ENCODE assay signal across 23 mouse cellular contexts in the genomic region with DNA sequence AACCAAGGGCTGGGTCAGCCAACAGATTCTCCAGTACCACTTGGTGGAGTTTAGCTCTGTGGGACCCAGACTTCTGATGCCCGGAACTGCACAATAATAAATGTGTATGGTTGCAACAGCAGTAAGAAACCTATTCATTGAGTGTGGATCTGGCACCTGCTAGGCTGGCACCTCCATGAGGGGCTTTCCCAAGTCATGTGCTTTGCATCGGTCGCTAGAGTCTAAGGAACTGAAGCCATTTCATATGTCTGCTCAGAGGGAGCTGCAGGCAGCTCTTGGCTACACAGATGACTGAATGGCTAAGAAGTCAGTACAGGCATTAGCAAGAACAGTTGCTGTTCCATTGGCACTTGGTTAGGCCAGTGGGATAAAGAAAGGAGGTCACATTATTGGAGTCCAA.
DNase-seq lines count a peak whose midpoint lies in the region; ATAC-seq and TF ChIP-seq lines count a peak whose summit lies in the region.
"Had no signal": no experiment of that assay in that cellular context is flagged by ENCODE, and none has a peak within 500 bp of the region (broad histone marks: within the 10 kb centered on the region; RNA-seq: fewer than 3 reads in every experiment).

No protein-coding gene starts in this region.

- H3K4me2 ChIP-seq in CH12.LX (ENCODE audit: insufficient read depth, low read depth, poor library complexity, severe bottlenecking): 0 out of 2 replicates have a peak overlapping the region, but pooled peaks have one; percentile 1
- no peak overlapping the region for H3K4me2 ChIP-seq in forebrain, embryonic 16.5 days (ENCODE audit: low read length)

- no peak overlapping the region for H3K27ac ChIP-seq in CH12.LX (ENCODE audit: insufficient read depth, low read depth)
- H3K27ac ChIP-seq in forebrain, embryonic 16.5 days (ENCODE audit: low read length): no peak overlapping the region

- 96% methylated on average over 3 of the region's 3 CpGs for WGBS in forebrain, embryonic 16.5 days

- no peaks in the 10 kb centered on the region for H3K9me3 ChIP-seq in CH12.LX (replicated peaks; ENCODE audit: low read length)
- H3K9me3 ChIP-seq in forebrain, embryonic 16.5 days (ENCODE audit: control insufficient read depth, low read length): no peaks in the 10 kb centered on the region

- TF ChIP-seq RAD21 in CH12.LX (IDR thresholded peaks at IDR 0.05; ENCODE audit: low read depth, low read length): no peak; the same call in 1 of the 2 replicates

- no peak for ATAC-seq in forebrain, embryonic 16.5 days
- ATAC-seq: activated CD4-positive, CD25-positive, alpha-beta regulatory T cell, adult 4 months; CD4-positive, CD25-positive, alpha-beta regulatory T cell, adult 4 months; Patski had no signal

- H3K4me3 ChIP-seq in CH12.LX (replicated peaks in 1 of 3; ENCODE audit: low read depth in 2 of 3, low read length in 2 of 3, poor library complexity in 1 of 3): no peak overlapping the region
- H3K4me3 ChIP-seq in forebrain, embryonic 16.5 days (replicated peaks; ENCODE audit: low read length): no peak overlapping the region

- no peak for TF ChIP-seq CTCF in CH12.LX (conservative IDR thresholded peaks at IDR 0.05 in 1 of 2, IDR thresholded peaks at IDR 0.05 in 1 of 2; ENCODE audit: low read depth in 2 of 2, low read length in 2 of 2)

- TF ChIP-seq EP300 in CH12.LX (IDR thresholded peaks at IDR 0.05; ENCODE audit: low read length): no peak

- no peaks in the 10 kb centered on the region for H3K27me3 ChIP-seq in CH12.LX (replicated peaks)
- no peaks in the 10 kb centered on the region for H3K27me3 ChIP-seq in splenic B cell, adult 2 months (ENCODE audit: control insufficient read depth, insufficient read depth, low read length, poor library complexity, severe bottlenecking)
- H3K27me3 ChIP-seq in forebrain, embryonic 16.5 days (replicated peaks; ENCODE audit: control insufficient read depth, insufficient read depth, low read length): no peaks in the 10 kb centered on the region
- H3K27me3 ChIP-seq: Patski had no signal

- DNase-seq in A20 (ENCODE audit: low read depth, low spot score) (peak; percentile 54), CH12.LX (ENCODE audit: extremely low read depth) (peak; percentile 78)
- DNase-seq in B cell, adult 2 months: peak; percentile 8 to 11
- peak; percentile 31 for DNase-seq in splenic B cell, adult 2 months (ENCODE audit: low read depth, low spot score)
- DNase-seq in heart, postnatal 25 days (ENCODE audit: low spot score): no peak
- DNase-seq in neural tube, embryonic 10.5 days (ENCODE audit: extremely low spot score, low spot score): no peak
- DNase-seq in testis, postnatal 14 days (ENCODE audit: low spot score): no peak
- DNase-seq: adrenal gland, adult 2 months; adrenal gland, adult 8-10 months; adrenal gland, postnatal 10 days; adrenal gland, postnatal 14 days; adrenal gland, postnatal 25 days; adrenal gland, postnatal 36 days; cerebellum, adult 11 months; cerebellum, adult 11-12 months; cerebellum, adult 18-20 months; cerebellum, adult 2 months; cerebellum, adult 8-10 months had no signal

- H3K36me3 ChIP-seq in CH12.LX (replicated peaks in 1 of 2; ENCODE audit: control insufficient read depth in 1 of 2, insufficient read depth in 1 of 2, low read length in 1 of 2): no peaks in the 10 kb centered on the region
- no peaks in the 10 kb centered on the region for H3K36me3 ChIP-seq in splenic B cell, adult 2 months (ENCODE audit: control insufficient read depth, insufficient read depth, low read length, poor library complexity, severe bottlenecking)
- no peaks in the 10 kb centered on the region for H3K36me3 ChIP-seq in forebrain, embryonic 16.5 days (ENCODE audit: control insufficient read depth, insufficient read depth)
- H3K36me3 ChIP-seq: G1E had no signal

- H3K9ac ChIP-seq in CH12.LX (ENCODE audit: insufficient read depth, low read depth): no peak overlapping the region
- H3K9ac ChIP-seq in forebrain, embryonic 16.5 days (replicated peaks; ENCODE audit: low read depth, low read length): no peak overlapping the region

- peaks cover 0 to 28% of the 10 kb centered on the region in 2 experiments; a peak in 2 of 4 replicates for H3K4me1 ChIP-seq in CH12.LX (ENCODE audit: control insufficient read depth in 1 of 2, insufficient read depth in 2 of 2)
- peaks cover 5% of the 10 kb centered on the region; the same call in 1 of the 2 replicates for H3K4me1 ChIP-seq in forebrain, embryonic 16.5 days (replicated peaks; ENCODE audit: control insufficient read depth, insufficient read depth, low read length)

- in situ Hi-C loops in CH12.LX (cut with MboI; ENCODE audit: low pct_ligation_motif_present, low pct_unique_long_range_greater_than_20kb, low sequenced_read_pairs): no loop called here

- intact Hi-C loops in heart, postnatal 25 days (cut with DNase I): no loop called here

- no peak for TF ChIP-seq POLR2A in CH12.LX (IDR thresholded peaks at IDR 0.05; ENCODE audit: low read depth, low read length)

- dilution Hi-C loops in CH12.LX (cut with MboI; ENCODE audit: extremely low pct_ligation_motif_present, extremely low pct_unique_long_range_greater_than_20kb, low sequenced_read_pairs): no loop called here

- H3K79me2 ChIP-seq in CH12.LX (replicated peaks; ENCODE audit: control insufficient read depth, extremely low read depth, insufficient read depth, poor library complexity, severe bottlenecking): no peaks in the 10 kb centered on the region

TF ChIP-seq in CH12.LX, 34 proteins besides CTCF, POLR2A, EP300 and RAD21:
- TF ChIP-seq BHLHE40 (IDR thresholded peaks at IDR 0.05; ENCODE audit: low read depth, low read length): peak; percentile 47; the same call in 1 of the 2 replicates
- TF ChIP-seq POLR2AphosphoS2 (IDR thresholded peaks at IDR 0.05; ENCODE audit: low read depth, low read length): no peak
- TF ChIP-seq MAX (IDR thresholded peaks at IDR 0.05; ENCODE audit: low read length): peak; percentile 52; the same call in 1 of the 2 replicates
- 0 out of 2 replicates have a peak, but pooled peaks have one; percentile 34 for TF ChIP-seq MYC (IDR thresholded peaks at IDR 0.05; ENCODE audit: low read depth, low read length)
- TF ChIP-seq MXI1 (IDR thresholded peaks at IDR 0.05; ENCODE audit: low read depth, low read length): no peak

Comparison
In these comparisons a context has a peak if more than half of its experiments do, and no peak if none do; other contexts are left out.
1. DNase-seq: peak in A20 (single experiment), B cell, adult 2 months (2 of 2), CH12.LX (single experiment) and splenic B cell, adult 2 months (single experiment); none in heart, postnatal 25 days (single experiment), neural tube, embryonic 10.5 days (single experiment) and testis, postnatal 14 days (single experiment).